Mouse (Mus musculus) NIH3T3 (cell line): Measurements from ENCODE around the gene Casp12.

ENCODE experiments used
- DNase-seq: peaks from one replicate; pipeline ENCODE4 v3.0.0-alpha.2; 2012; ENCODE audit warnings: low read depth

The Casp12 gene

DNA sequence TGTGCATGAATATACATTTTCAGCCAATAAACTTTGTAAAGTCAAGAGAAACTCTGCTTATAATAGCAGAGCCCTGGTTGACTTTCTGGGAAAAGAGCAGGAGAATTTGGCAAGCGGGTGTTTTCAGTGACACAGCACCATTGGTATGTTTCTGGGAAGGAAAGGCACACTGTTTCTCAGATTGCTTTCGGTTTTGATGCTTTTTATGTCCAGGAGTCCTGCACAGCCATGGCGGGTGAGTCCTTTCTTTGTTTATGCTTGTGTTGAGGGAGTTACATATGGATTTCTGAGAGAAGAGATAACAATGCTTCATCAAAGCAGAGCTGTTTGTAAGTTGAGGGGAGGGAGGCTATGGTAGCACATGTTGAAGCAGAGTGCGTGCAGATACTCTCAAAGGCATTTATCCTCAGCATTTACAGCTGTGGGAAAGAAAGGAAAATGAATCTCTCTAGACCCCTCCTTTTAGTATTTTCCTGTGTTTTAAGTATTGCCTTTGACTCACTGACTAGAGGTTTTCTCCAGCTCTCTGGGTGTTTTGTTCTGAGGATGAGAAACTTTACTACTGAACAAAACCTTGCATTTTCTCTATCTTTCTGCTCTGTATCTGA is at the start of gene Casp12:
TSS of gene Casp12 (plus strand) at position 140 of the 608 bp plus-strand sequence.
- DNase-seq, result peak; percentile 84

DNA sequence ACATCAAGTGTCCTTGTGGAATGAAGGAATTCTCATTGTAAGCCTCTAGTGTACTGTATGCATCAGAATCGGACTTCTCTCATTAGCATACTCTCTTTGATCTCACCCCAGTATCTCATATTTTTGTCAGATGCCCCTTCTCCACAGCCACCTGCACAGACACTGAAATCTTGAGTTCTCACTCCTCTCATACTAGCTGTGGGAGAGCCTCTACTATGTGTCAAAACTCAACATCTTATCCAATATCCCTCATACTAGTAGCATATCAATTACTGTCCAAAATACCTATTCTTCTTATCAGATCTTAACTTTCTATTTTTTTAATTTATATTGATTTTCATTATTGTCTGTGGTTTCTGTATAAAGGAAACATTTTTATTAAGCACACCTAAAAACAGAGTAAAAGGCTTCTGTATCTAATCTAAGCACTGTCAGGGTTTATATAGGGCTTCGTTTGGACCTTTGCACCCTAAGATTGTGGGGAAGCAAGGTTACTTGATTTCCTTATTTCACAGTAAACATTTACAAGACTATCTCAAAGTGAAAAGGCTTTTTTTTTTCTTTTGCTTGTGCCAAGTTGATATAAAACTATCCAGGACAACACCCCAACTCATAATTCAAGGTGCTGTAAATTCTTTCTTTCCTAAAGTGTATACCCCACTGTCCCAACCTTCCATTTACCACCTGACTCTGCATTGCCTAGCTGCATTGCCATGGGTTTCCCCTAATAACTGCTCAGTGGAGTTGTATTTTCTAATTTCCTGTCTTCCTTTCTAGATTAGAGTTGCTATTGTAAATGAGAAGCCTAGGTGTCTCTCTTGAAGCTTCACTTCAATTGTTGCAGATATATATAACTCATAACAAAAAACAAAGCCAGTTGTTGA is 48.6 kb upstream of the Casp12 start:
- no peak for DNase-seq

DNA sequence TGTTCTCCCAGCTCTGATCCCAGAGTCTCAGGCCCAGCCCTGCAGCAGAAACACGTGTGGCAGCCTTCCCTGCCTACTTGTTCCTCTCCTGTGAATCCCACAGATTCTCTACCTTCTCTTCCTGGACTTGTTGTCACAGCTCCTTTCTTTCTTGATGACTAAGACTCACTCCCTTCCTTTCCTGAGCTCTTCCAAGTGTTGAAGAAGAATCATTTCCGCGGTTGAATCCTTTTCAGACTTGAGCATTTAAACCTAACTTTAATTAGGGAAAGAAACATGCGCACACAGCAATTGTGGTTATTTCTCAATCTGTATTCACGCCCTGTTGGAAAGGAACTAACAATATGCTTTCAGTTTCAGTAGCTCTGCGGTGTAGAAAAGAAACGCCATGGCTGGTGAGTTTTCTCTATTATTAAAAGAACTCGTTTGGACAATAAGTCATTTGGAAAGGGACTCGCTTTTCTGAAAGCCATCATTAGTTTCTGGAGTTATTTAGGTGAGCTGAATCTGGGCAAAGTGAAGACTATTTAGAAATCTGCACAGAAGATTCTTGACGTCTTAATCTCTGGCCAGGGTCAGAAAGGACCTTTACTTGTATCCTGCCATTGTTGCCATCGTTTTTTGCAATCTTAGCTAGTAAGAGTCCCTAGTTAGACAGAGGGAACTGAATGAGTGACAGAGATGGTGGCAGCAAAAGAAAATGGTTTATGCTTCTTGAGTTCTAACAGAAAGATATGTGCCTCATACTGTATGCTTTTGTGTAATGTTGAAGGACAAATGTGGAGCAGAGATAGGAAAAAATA is 46.7 kb upstream of the Casp12 start, which contains the start of gene Casp1:
TSS of gene Casp1 (plus strand) at position 189 of the 803 bp plus-strand sequence.
- DNase-seq, result no peak

DNA sequence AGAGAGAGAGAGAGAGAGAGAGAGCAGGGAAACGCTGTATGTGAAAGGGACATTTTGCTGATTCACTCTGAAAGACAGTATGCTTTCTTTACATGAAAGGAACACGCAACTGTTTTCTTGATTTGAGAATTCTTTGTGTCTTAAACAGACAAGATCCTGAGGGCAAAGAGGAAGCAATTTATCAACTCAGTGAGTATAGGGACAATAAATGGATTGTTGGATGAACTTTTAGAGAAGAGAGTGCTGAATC is 46.2 kb upstream of the Casp12 start:
- DNase-seq, result no peak

DNA sequence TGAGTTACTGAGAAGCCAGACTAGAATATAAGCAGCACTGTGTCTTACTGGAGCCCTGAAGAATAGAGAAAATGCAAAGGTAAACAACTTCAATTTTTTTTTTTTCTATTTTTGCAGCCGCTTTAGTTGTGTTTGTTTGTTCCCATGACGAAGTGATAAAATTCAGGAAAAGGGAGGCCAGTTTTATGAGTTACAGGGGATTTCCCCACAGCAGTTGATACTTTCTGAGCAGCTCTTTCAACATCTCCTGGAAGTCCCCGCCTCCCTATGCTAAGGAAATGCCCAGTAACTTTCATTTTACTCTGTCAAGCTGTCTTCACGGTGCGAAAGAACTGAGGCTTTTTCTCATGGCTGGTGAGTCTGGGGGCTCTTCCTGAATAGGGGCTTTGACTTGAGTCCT is 36.7 kb upstream of the Casp12 start, which contains the start of gene Casp4:
TSS of gene Casp4 (plus strand) at position 268 of the 400 bp plus-strand sequence.
- DNase-seq, result peak; percentile 72

DNA sequence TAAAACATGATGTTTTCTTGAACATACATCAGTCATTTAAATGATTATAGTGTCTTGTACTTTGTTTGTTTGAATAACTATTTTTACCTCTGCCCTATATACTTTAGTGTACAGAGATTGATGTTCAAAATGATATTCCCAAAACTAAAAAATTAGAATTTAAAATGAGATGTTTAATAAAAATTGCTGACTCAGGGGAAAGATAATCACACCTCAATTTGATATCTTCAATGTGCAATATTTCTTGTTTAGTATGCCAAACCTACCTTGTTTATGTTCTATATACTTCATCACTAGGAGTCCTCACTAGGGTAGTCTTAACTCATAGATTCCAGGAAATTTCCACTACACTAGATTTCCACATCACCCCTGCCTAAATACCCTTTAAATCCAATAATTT is 35.1 kb upstream of the Casp12 start:
- no peak for DNase-seq

DNA sequence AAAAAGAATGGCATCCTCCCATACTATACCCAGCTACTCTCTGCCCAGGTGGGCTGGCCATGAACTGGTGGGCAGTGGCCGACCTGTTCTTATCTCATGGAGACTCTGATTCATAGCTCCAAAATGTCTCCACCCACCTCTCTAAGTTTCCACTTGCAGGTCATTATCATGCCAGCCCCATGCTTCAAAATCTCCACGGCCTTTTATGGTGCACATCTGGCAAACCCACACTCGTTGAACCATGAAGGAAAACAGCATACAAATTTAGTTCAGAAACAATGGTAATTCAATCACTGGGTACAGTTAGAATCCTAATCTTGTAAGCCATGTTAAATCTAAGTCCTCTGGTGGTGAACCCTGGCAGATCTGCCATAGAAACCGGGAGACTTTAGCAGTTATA is 33.8 kb upstream of the Casp12 start:
- DNase-seq, result peak; percentile 37

DNA sequence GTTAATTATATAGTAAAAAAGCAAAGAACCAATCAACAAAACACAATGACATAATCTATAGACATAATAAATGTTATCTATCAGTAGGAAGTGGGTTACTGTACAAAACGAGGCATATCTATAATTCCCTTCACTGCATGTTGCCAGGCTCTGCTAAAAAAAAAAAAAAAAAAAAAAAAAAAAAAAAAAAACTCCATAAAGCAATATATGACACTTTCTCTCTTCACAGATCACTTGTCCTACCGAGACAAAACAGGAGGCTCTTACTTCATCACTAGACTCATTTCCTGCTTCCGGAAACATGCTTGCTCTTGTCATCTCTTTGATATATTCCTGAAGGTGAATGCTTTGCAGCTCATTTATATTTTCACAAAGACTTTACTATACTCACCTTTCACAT is 17.0 kb upstream of the Casp12 start:
- no peak for DNase-seq

DNA sequence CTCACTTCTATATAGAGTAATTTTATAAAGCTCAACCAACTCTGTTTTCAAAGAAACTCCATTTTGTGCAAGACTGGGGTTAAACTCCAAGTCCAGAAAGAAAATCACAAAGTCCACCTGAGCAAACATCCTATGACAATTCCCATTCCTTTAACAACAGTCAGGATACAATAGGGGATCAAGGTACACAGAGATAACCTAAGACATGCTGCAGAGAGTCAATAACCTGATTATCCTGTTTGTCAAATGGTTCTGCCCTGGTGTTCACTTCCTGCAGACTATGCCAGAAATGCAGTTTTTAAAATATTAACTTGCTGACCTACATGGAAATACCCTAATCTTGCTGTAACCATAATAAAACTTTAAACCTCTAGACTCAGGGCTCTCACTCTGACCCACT is 12.8 kb upstream of the Casp12 start:
- DNase-seq, result no peak

DNA sequence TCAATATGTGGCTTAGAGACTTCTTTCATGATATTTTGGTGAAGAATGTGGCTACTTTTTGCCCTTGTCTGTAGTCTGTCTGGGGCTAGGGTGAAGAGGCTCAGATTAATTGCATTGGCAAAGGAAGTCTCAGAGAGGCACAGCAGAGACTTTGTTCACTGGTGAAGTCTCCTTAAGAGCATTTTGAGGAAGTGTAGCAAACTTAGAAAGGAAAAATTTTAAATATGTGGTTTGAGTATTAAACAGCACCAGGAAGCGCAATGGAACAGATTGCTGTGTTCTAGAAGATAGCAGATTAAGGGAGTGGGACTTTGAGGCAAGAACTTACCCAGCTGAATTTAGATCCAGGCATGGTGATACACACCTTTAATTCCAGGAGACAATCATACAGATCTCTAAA is 11.8 kb upstream of the Casp12 start:
- no peak for DNase-seq

DNA sequence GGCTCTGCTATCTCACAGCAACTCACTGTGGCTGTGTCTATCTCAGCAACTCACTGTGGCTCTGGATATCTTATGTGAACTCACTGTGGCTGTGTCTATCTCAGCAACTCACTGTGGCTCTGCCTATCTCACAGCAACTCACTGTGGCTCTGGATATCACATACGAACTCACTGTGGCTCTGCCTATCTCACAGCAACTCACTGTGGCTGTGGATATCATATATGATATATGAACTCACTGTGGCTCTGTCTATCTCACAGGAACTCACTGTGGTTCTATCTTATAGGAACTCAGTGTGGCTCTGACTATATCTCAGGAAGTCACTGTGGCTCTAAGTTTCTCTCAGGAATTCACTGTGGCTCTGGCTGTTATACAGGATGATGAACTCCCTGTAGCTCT is 2.1 kb upstream of the Casp12 start:
- no peak for DNase-seq

DNA sequence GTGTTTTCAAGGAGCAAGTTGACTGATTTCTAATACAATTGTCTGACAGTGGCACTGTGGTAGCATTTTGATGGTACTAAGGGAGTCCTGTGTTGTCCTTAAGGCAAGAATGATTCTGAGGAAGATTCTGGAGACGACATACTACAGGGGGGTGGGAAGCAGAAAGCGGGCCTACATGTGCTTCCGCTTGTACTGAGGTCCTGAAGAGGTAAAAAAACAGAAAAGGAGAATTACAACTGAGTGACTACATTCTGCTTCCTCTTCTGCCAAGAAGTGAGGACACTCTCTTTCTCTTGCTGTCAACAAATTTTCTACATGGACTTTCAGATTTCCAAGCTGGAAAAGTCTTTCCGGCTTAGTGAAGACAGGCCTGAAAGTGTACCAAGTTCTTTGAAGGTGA is 1.1 kb upstream of the Casp12 start:
- no peak for DNase-seq

DNA sequence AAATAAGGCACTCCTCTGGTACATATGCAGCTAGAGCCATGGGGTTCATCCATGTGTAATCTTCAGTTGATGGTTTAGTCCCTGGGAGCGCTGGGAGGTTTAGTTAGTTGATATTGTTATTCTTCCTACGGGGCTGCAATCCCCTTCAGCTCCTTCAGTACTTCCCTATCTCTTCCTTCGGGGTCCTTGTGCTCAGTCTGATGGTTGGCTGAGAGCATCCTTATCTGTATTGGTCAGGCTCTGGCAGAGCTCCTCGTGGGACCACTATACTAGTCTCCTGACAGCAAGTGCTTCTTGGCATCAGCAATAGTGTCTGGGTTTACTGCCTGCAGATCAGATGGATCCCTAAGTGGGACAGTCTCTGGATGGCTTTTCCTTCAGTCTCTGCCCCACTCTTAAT is 2.2 kb downstream of the Casp12 start:
- DNase-seq, result no peak

DNA sequence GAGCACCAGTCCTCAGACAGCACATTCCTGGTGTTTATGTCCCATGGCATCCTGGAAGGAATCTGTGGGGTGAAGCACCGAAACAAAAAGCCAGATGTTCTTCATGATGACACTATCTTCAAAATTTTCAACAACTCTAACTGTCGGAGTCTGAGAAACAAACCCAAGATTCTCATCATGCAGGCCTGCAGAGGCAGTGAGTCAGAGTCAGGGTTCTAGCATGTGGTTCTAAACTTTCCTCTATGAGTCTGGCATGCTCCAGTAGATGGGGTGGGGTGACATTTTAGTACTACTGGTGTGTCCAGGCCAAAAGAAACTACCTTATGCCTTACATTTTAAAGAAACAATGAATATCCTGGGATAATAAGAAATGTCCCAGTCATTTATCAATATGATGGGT is 8.4 kb downstream of the Casp12 start:
- DNase-seq, result peak; percentile 3

DNA sequence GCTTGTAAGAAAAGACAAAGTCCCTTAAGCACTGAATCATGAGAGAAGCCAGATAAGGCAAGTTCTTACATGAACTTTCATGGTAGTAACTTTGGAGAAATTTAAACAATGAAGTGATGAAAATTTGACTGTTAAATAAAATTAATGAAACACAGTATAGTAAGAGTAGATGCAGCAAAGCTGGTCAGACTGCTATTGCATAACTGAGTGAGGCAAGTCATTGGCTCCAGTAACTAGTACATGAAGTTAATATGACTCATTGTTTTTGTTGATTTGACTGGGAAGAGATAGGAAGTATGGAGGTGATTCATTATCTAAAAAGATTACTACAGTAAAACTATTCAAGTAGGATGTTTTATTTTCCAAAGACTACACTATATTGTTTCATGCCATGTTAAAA is 11.6 kb downstream of the Casp12 start:
- peak; percentile 74 for DNase-seq

DNA sequence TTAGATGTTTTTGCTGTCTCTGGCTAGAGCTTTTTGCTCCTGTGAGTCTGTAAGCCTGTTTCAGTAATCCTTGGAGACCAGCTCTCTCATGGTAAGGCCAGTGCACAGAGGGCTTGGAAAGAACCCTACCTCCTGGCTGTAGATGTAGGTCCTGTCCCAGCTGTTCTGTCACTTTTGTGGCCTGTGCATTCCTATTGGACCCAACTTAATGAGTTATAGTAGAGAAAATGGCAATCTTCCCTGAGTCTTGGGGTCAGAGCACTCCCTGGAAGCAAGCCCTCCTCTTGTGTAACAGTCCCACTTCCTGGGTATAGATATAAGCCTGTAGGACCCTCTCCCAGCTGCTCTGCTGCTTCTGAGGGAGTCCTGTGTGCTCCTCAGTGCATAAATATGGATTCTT is 48.3 kb downstream of the Casp12 start:
- DNase-seq, result peak; percentile 7

DNA sequence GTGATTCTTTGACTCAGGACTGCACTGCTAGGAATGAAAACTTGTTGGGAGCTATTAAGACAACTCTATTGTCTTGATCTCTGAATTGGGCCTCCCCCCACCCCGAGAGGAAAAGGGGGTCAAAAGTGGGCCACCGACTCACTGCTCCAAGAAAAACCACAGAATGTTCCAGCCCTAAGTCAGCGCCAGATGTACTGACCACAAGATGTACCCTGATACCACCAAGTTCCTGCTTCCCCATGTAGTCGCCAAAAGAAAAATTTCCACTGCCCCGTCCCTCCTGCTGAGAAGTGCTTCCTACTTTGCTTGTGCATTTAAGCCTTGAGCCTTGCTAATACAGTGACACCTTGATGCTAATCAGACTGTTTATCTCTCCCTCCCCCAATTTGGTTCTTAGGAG is 50.6 kb downstream of the Casp12 start:
- DNase-seq, result peak; percentile 66

DNA sequence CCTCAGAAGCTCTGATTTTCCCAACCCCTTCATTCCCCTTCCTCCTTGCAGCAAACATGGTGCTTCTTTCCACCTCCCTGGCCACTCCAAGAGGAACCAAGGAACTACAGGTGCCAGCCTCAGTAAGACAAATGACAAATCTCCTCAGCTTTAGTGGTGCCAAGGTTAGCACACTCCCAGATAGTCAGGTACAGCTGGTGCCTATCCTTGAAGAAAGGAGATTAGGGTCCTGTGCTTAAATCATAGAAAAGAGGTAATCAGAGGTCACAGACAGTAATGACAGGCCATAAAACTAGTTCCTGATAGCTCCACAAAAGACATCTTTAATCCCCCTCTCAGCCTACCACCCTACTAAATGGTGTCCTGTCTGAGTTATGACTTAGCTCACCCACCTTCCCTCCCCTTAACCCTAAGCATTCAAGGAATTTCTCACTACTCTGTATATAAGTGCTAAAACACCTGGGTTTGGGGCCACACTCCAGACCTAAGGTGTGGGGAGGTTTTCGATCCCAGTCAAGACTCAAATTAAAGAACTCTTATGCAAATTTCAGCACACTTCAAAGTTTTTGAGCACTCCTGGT is 65.8 kb downstream of the Casp12 start:
- no peak for DNase-seq

DNA sequence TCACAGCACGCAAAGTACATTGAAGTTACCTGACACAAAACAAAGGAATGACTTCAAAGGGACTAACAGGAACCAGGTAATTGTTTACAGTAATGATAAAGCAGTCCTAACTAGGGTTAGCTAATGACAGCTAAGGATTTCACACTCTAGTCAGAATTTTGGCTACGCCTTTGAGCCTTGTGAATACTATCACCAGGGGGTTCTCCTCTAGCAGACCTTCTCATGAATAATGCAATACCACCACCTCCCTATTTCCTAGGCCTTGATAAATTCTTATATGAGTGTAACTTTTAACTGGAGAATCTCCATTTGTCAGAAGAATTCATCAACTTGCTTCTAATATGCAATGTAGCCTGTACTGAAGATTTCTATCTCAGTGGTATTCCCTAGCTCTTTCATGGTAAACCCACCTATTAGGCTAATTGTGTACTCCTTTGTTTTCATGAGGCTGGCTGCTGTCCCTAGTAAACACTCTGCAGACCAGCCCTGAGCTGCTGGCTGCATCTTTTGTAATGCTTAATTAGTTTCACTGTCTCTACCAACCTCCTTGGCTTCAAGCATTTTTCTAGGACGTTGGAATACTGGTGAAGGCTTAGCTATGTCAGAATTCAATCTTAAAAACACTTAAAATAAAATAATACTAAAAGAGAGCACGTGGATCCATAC is 67.3 kb downstream of the Casp12 start:
- no peak for DNase-seq

DNA sequence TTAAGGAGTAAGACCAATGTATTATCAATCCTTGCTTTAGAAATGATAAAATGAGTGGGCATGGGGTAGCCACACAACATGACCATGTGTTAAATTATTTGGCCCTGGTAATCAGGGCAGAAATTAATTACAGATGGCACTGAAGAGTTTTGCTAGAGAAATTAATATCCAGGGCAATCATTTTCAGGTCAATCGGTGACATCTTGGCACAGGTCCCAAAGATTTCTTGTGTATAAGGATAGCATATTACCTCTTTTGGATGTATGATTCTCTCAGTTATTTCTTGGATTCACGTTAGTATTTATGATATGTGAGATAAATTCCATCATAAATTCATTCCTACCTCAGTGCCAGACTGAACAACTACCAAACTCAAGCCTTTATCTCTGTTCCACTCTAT is 72.6 kb downstream of the Casp12 start:
- no peak for DNase-seq
